21 mouse cellular contexts compared by ENCODE assay signal in genomic region chr5:24935446-24935845, GRCm38 (mm10).
DNase-seq lines count a peak whose midpoint lies in the region; ATAC-seq and TF ChIP-seq lines count a peak whose summit lies in the region.
"Had no signal": no experiment of that assay in that cellular context is flagged by ENCODE, and none has a peak within 500 bp of the region (broad histone marks: within the 10 kb centered on the region; RNA-seq: fewer than 3 reads in every experiment).

No protein-coding gene starts in this region.

- no peaks in the 10 kb centered on the region for H3K27me3 ChIP-seq in kidney, adult 2 months (replicated peaks; ENCODE audit: control insufficient read depth, insufficient read depth, low read length)
- no peaks in the 10 kb centered on the region for H3K27me3 ChIP-seq in kidney, embryonic 15.5 days
- no peaks in the 10 kb centered on the region for H3K27me3 ChIP-seq in midbrain, postnatal 0 days (ENCODE audit: insufficient read depth, low read length)
- H3K27me3 ChIP-seq: embryonic facial prominence, embryonic 13.5 days; forebrain, embryonic 12.5 days; hindbrain, embryonic 12.5 days had no signal

- WGBS in kidney, adult 2 months, result 40% methylated on average over 10 of the region's 10 CpGs
- WGBS in kidney, embryonic 15.5 days, result 58% methylated on average over 10 of the region's 10 CpGs
- 91% methylated on average over 10 of the region's 10 CpGs for WGBS in midbrain, postnatal 0 days

- peak; percentile 72 for DNase-seq in kidney, adult 2 months
- DNase-seq in kidney, postnatal 14 days, result peak; percentile 70
- DNase-seq in midbrain, postnatal 0 days (ENCODE audit: low spot score), result no peak
- no peak for DNase-seq in adrenal gland, postnatal 14 days
- no peak for DNase-seq in heart, adult 11 months
- DNase-seq: adrenal gland, adult 8-10 months; cerebellum, adult 11-12 months; cerebellum, adult 9-10 months; cerebellum, postnatal 25 days; gastrocnemius, postnatal 10 days; heart, postnatal 10 days; heart, postnatal 4 days had no signal

- no peak overlapping the region for H3K9ac ChIP-seq in kidney, embryonic 15.5 days
- H3K9ac ChIP-seq in midbrain, postnatal 0 days (replicated peaks; ENCODE audit: low read length, poor library complexity, severe bottlenecking), result no peak overlapping the region
- H3K9ac ChIP-seq: embryonic facial prominence, embryonic 13.5 days; forebrain, embryonic 12.5 days; hindbrain, embryonic 12.5 days had no signal

- ATAC-seq in kidney, embryonic 15.5 days (replicated peaks; ENCODE audit: low FRiP score), result peak; percentile 89
- ATAC-seq in midbrain, postnatal 0 days (ENCODE audit: low FRiP score), result no peak
- ATAC-seq in granulocyte monocyte progenitor cell, adult 5-6 weeks (replicated peaks; ENCODE audit: poor library complexity, severe bottlenecking), result no peak
- ATAC-seq: forebrain, embryonic 16.5 days; hindbrain, postnatal 0 days had no signal

- no peak for TF ChIP-seq POLR2A in kidney, adult 2 months (IDR thresholded peaks at IDR 0.05; ENCODE audit: low read depth, low read length)

- no peak overlapping the region for H3K4me2 ChIP-seq in kidney, embryonic 15.5 days
- H3K4me2 ChIP-seq in midbrain, postnatal 0 days (ENCODE audit: low read depth, low read length, poor library complexity, severe bottlenecking), result no peak overlapping the region
- H3K4me2 ChIP-seq: embryonic facial prominence, embryonic 13.5 days; forebrain, embryonic 12.5 days; hindbrain, embryonic 12.5 days had no signal

- no peak overlapping the region for H3K4me3 ChIP-seq in kidney, adult 2 months (ENCODE audit: insufficient read depth, low read depth, low read length)
- H3K4me3 ChIP-seq in kidney, embryonic 15.5 days (replicated peaks), result no peak overlapping the region
- no peak overlapping the region for H3K4me3 ChIP-seq in midbrain, postnatal 0 days (ENCODE audit: low read depth, low read length)
- H3K4me3 ChIP-seq: embryonic facial prominence, embryonic 13.5 days; forebrain, embryonic 12.5 days; heart, embryonic 10.5 days; hindbrain, embryonic 12.5 days had no signal

- H3K9me3 ChIP-seq in kidney, embryonic 15.5 days (replicated peaks), result no peaks in the 10 kb centered on the region
- no peaks in the 10 kb centered on the region for H3K9me3 ChIP-seq in midbrain, postnatal 0 days (ENCODE audit: low read length)
- H3K9me3 ChIP-seq: embryonic facial prominence, embryonic 13.5 days; forebrain, embryonic 12.5 days; hindbrain, embryonic 12.5 days had no signal

- peaks cover 12% of the 10 kb centered on the region; the same call in 1 of the 2 replicates for H3K4me1 ChIP-seq in kidney, adult 2 months (ENCODE audit: control insufficient read depth, insufficient read depth, low read length)
- peaks cover 9% of the 10 kb centered on the region; the same call in 1 of the 2 replicates for H3K4me1 ChIP-seq in kidney, embryonic 15.5 days
- H3K4me1 ChIP-seq in midbrain, postnatal 0 days (ENCODE audit: insufficient read depth, low read length), result no peaks in the 10 kb centered on the region
- H3K4me1 ChIP-seq: embryonic facial prominence, embryonic 13.5 days; forebrain, embryonic 12.5 days; hindbrain, embryonic 12.5 days had no signal

- no peaks in the 10 kb centered on the region for H3K36me3 ChIP-seq in kidney, adult 2 months (ENCODE audit: control insufficient read depth, insufficient read depth, low read length)
- no peaks in the 10 kb centered on the region for H3K36me3 ChIP-seq in kidney, embryonic 15.5 days
- H3K36me3 ChIP-seq in midbrain, postnatal 0 days (ENCODE audit: insufficient read depth, low read length), result no peaks in the 10 kb centered on the region
- H3K36me3 ChIP-seq: embryonic facial prominence, embryonic 13.5 days; forebrain, embryonic 12.5 days; G1E; hindbrain, embryonic 12.5 days had no signal

- H3K27ac ChIP-seq in kidney, adult 2 months (ENCODE audit: insufficient read depth, low read depth, low read length), result peak overlapping the region; percentile 62
- peak overlapping the region; percentile 83 for H3K27ac ChIP-seq in kidney, embryonic 15.5 days
- no peak overlapping the region for H3K27ac ChIP-seq in midbrain, postnatal 0 days (ENCODE audit: low read depth, low read length)
- H3K27ac ChIP-seq: embryonic facial prominence, embryonic 13.5 days; forebrain, embryonic 12.5 days; heart, embryonic 10.5 days; hindbrain, embryonic 12.5 days; hindbrain, postnatal 0 days had no signal

- no peak for TF ChIP-seq CTCF in kidney, adult 2 months (conservative IDR thresholded peaks at IDR 0.05; ENCODE audit: insufficient read depth, insufficient read length, low read depth, low read length)
- no peak for TF ChIP-seq CTCF in midbrain, postnatal 0 days (IDR thresholded peaks at IDR 0.05)

Comparison
In these comparisons a context has a peak if more than half of its experiments do, and no peak if none do; other contexts are left out.
1. DNase-seq: peak in kidney, adult 2 months (single experiment) and kidney, postnatal 14 days (single experiment); none in midbrain, postnatal 0 days (single experiment), adrenal gland, postnatal 14 days (single experiment) and heart, adult 11 months (single experiment).